Mouse (Mus musculus) brown adipose tissue, adult 24 weeks (tissue): ENCODE results near the gene Zfand2a. TPM values are rescaled to one million over a fixed set of nuclear protein-coding genes. Genes with fewer than 3 reads are reported as not detected.

ENCODE experiments used
- H3K27ac ChIP-seq: fragments of 200-500 bp; replicated peaks from 2 replicates; pipeline ENCODE4 v1.5.1; 2012; ENCODE audit warnings: low read depth, mild to moderate bottlenecking, low read length
- H3K4me1 ChIP-seq: fragments of 200-500 bp; 2 replicates; pipeline ENCODE4 v1.6.1; 2012; ENCODE audit warnings: low read length, mixed read lengths; ENCODE audit not compliant: control insufficient read depth, insufficient read depth, insufficient read length
- H3K4me3 ChIP-seq: fragments of 200-500 bp; 2 replicates; pipeline ENCODE4 v1.5.1; 2012; ENCODE audit warnings: low read depth, mild to moderate bottlenecking, low read length, moderate library complexity; ENCODE audit not compliant: insufficient read depth
- polyA plus RNA-seq: library from polyadenylated mRNA; stranded (reverse); fragments of >200 nt; gene quantifications from 2 replicates; pipeline ENCODE4 v1.2.4, GENCODE M21; 2012; ENCODE audit not compliant: missing spikeins, insufficient read depth, insufficient read length

Zfand2a gene
- polyA plus RNA-seq, 1 experiment: 13.1 TPM

GRCm38 (mm10) chr5:139429818-139430341, 54.5 kb downstream of the Zfand2a start:
- Histone ChIP-seq H3K27ac (no peak overlapping the region), H3K4me1 (no peaks in the 10 kb centered on the region; the same call in 1 of the 2 replicates), H3K4me3 (no peak overlapping the region)

- Histone ChIP-seq H3K27ac (no peak overlapping the region), H3K4me1 (no peaks in the 10 kb centered on the region), H3K4me3 (no peak overlapping the region)
These were observed 56.4 kb downstream of the Zfand2a start for GRCm38 (mm10) chr5:139427989-139428388.

- no peak overlapping the region for H3K27ac ChIP-seq
These were observed 57.3 kb downstream of the Zfand2a start for GRCm38 (mm10) chr5:139427001-139427400.

GRCm38 (mm10) chr5:139425198-139425597, 59.2 kb downstream of the Zfand2a start:
- no peak overlapping the region for H3K27ac ChIP-seq
- H3K4me1 ChIP-seq: no peaks in the 10 kb centered on the region
- no peak overlapping the region for H3K4me3 ChIP-seq

More at GRCm38 (mm10) chr5:139427001-139427400, 57.3 kb downstream of the Zfand2a start:
- H3K4me1 ChIP-seq: no peaks in the 10 kb centered on the region
- H3K4me3 ChIP-seq: no peak overlapping the region

- H3K4me1 ChIP-seq: no peaks in the 10 kb centered on the region
- H3K4me3 ChIP-seq: peak within 1 kb of the TSS; percentile 39
- 0 out of 2 replicates have a peak within 1 kb of the TSS, but pooled peaks have one; percentile 12 for H3K27ac ChIP-seq
These were observed 61.1 kb downstream of the Zfand2a start, which contains the start of gene Gper1 for GRCm38 (mm10) chr5:139423026-139423865. Gene Gper1 (plus strand): TSS chr5:139423151.

Other genes starting within 250 kb of the Zfand2a start
- 36.7 and 41.1 TPM in 2 replicates for gene Get4, start 232.2 kb downstream of the Zfand2a start, polyA plus RNA-seq
- 14.9 and 20.4 TPM in 2 replicates for gene Adap1, start 158.9 kb downstream of the Zfand2a start, polyA plus RNA-seq
- gene Cox19, start 133.1 kb downstream of the Zfand2a start, polyA plus RNA-seq: 250 and 278 TPM in 2 replicates
- gene Cyp2w1, start 131.9 kb downstream of the Zfand2a start, polyA plus RNA-seq: not detected in 2 replicates
- 18.1 and 19.7 TPM in 2 replicates for gene Gpr146, start 106.9 kb downstream of the Zfand2a start, polyA plus RNA-seq
- gene C130050O18Rik, start 79.3 kb downstream of the Zfand2a start, polyA plus RNA-seq: 1.3 TPM in 1 of 2 replicates, not detected in the other
- gene Gper1, start 61.4 kb downstream of the Zfand2a start, polyA plus RNA-seq: 1.8 TPM in 1 of 2 replicates, not detected in the other
- 3.5 and 6.0 TPM in 2 replicates for gene 3110082I17Rik, start 24.0 kb downstream of the Zfand2a start, polyA plus RNA-seq
- gene Uncx, start 58.9 kb upstream of the Zfand2a start, polyA plus RNA-seq: not detected in 2 replicates